In genomic region chr3:149118806-149119205, GRCm38 (mm10) we compare ENCODE assay signal across 21 mouse cellular contexts.
DNase-seq lines count a peak whose midpoint lies in the region; ATAC-seq and TF ChIP-seq lines count a peak whose summit lies in the region.
"Had no signal": no experiment of that assay in that cellular context is flagged by ENCODE, and none has a peak within 500 bp of the region (broad histone marks: within the 10 kb centered on the region; RNA-seq: fewer than 3 reads in every experiment).

No protein-coding gene starts in this region.

- no peak overlapping the region for H3K4me2 ChIP-seq in heart, embryonic 11.5 days
- no peak overlapping the region for H3K4me2 ChIP-seq in intestine, postnatal 0 days (replicated peaks; ENCODE audit: low read depth)
- no peak overlapping the region for H3K4me2 ChIP-seq in intestine, embryonic 16.5 days (ENCODE audit: low read depth, low read length)

- no peak for ATAC-seq in heart, embryonic 11.5 days (replicated peaks; ENCODE audit: insufficient number of reproducible peaks, low FRiP score, low TSS enrichment)
- ATAC-seq in intestine, postnatal 0 days, result 0 out of 2 replicates have a peak, but pooled peaks have one; percentile 33
- no peak for ATAC-seq in intestine, embryonic 16.5 days
- ATAC-seq: activated CD4-positive, CD25-positive, alpha-beta regulatory T cell, adult 4 months; CD4-positive, CD25-positive, alpha-beta regulatory T cell, adult 4 months; Patski had no signal

- H3K27ac ChIP-seq in heart, embryonic 10.5 days, result no peak overlapping the region
- no peak overlapping the region for H3K27ac ChIP-seq in heart, embryonic 11.5 days (ENCODE audit: low read depth, low read length)
- no peak overlapping the region for H3K27ac ChIP-seq in intestine, postnatal 0 days (ENCODE audit: low read depth, low read length)
- H3K27ac ChIP-seq in intestine, embryonic 16.5 days (ENCODE audit: low read length), result no peak overlapping the region

- 88% methylated on average over 5 of the region's 5 CpGs for WGBS in heart, embryonic 10.5 days
- 86% methylated on average over 5 of the region's 5 CpGs for WGBS in heart, embryonic 11.5 days (ENCODE audit: insufficient replicate concordance)
- WGBS in intestine, postnatal 0 days, result 81% methylated on average over 5 of the region's 5 CpGs
- 88% methylated on average over 5 of the region's 5 CpGs for WGBS in intestine, embryonic 16.5 days

- H3K27me3 ChIP-seq in heart, embryonic 10.5 days (ENCODE audit: insufficient read depth, poor library complexity, severe bottlenecking), result no peaks in the 10 kb centered on the region
- no peaks in the 10 kb centered on the region for H3K27me3 ChIP-seq in heart, embryonic 11.5 days (ENCODE audit: control insufficient read depth, insufficient read depth, low read length)
- H3K27me3 ChIP-seq in intestine, postnatal 0 days (replicated peaks; ENCODE audit: control insufficient read depth, insufficient read depth, low read length), result no peaks in the 10 kb centered on the region
- H3K27me3 ChIP-seq in intestine, embryonic 16.5 days (replicated peaks; ENCODE audit: control insufficient read depth, insufficient read depth, low read length), result no peaks in the 10 kb centered on the region
- H3K27me3 ChIP-seq: CH12.LX, Patski had no signal

- H3K4me1 ChIP-seq in heart, embryonic 10.5 days, result peaks cover 20% of the 10 kb centered on the region
- peaks cover 16% of the 10 kb centered on the region; the same call in 1 of the 2 replicates for H3K4me1 ChIP-seq in heart, embryonic 11.5 days (ENCODE audit: control insufficient read depth, insufficient read depth, low read length)
- 0 out of 2 replicates have a peak, but pooled peaks cover 4% of the 10 kb centered on the region for H3K4me1 ChIP-seq in intestine, postnatal 0 days (replicated peaks; ENCODE audit: control insufficient read depth, insufficient read depth, low read length)
- H3K4me1 ChIP-seq in intestine, embryonic 16.5 days (ENCODE audit: control insufficient read depth, insufficient read depth, low read length), result peaks cover 5% of the 10 kb centered on the region

- no peak overlapping the region for H3K4me3 ChIP-seq in heart, embryonic 10.5 days
- no peak overlapping the region for H3K4me3 ChIP-seq in heart, embryonic 11.5 days (ENCODE audit: low read depth, low read length)
- H3K4me3 ChIP-seq in intestine, postnatal 0 days (ENCODE audit: low read depth, low read length), result no peak overlapping the region
- H3K4me3 ChIP-seq in intestine, embryonic 16.5 days (ENCODE audit: low read length), result no peak overlapping the region

- peak; percentile 72 for DNase-seq in heart, adult 11 months
- no peak for DNase-seq in heart, postnatal 4 days
- DNase-seq in heart, embryonic 10.5 days (ENCODE audit: low spot score), result peak; percentile 70
- DNase-seq: adrenal gland, adult 2 months; adrenal gland, adult 8-10 months; adrenal gland, postnatal 10 days; adrenal gland, postnatal 14 days; adrenal gland, postnatal 25 days; adrenal gland, postnatal 36 days; B cell, adult 2 months; cerebellum, adult 11 months; cerebellum, adult 11-12 months; cerebellum, adult 18-20 months had no signal

- TF ChIP-seq CTCF in intestine, postnatal 0 days (IDR thresholded peaks at IDR 0.05; ENCODE audit: low read depth), result no peak

- no peak overlapping the region for H3K9ac ChIP-seq in heart, embryonic 11.5 days (ENCODE audit: low read depth, low read length)
- no peak overlapping the region for H3K9ac ChIP-seq in intestine, postnatal 0 days (ENCODE audit: low read depth, low read length)
- H3K9ac ChIP-seq in intestine, embryonic 16.5 days (ENCODE audit: low read depth, low read length), result no peak overlapping the region

- H3K36me3 ChIP-seq in heart, embryonic 10.5 days, result no peaks in the 10 kb centered on the region
- H3K36me3 ChIP-seq in heart, embryonic 11.5 days (ENCODE audit: control insufficient read depth, insufficient read depth, low read length), result no peaks in the 10 kb centered on the region
- H3K36me3 ChIP-seq in intestine, postnatal 0 days (ENCODE audit: control insufficient read depth, insufficient read depth), result no peaks in the 10 kb centered on the region
- H3K36me3 ChIP-seq in intestine, embryonic 16.5 days (ENCODE audit: control insufficient read depth, insufficient read depth, low read length), result no peaks in the 10 kb centered on the region
- H3K36me3 ChIP-seq: G1E had no signal

- no peaks in the 10 kb centered on the region for H3K9me3 ChIP-seq in heart, embryonic 10.5 days
- no peaks in the 10 kb centered on the region for H3K9me3 ChIP-seq in heart, embryonic 11.5 days (replicated peaks; ENCODE audit: control insufficient read depth, low read length)
- H3K9me3 ChIP-seq in intestine, postnatal 0 days (ENCODE audit: control insufficient read depth), result no peaks in the 10 kb centered on the region
- H3K9me3 ChIP-seq in intestine, embryonic 16.5 days (ENCODE audit: control insufficient read depth, low read length), result no peaks in the 10 kb centered on the region
